Mouse (Mus musculus) embryo, embryonic 11 days (tissue): Measurements from ENCODE around the gene Mthfd1l.
A peak's percentile ranks its signal among the peaks of the same experiment; 100 is the strongest.
"Not testable (repeated sequence)": the region's sequence is repeated elsewhere in the genome, so short reads cannot be mapped to it uniquely, and the experiment has no call there.

Source experiments
- DNase-seq: peaks from one replicate; pipeline ENCODE4 v3.0.0-alpha.2; 2015

Mthfd1l gene

GRCm38 (mm10) chr10:4159541-4160090, 186.7 kb downstream of the Mthfd1l start:
- DNase-seq = no peak

GRCm38 (mm10) chr10:4160242-4160785, 187.4 kb downstream of the Mthfd1l start:
- no peak for DNase-seq

GRCm38 (mm10) chr10:4162049-4162448, 189.1 kb downstream of the Mthfd1l start:
- no peak for DNase-seq

DNA sequence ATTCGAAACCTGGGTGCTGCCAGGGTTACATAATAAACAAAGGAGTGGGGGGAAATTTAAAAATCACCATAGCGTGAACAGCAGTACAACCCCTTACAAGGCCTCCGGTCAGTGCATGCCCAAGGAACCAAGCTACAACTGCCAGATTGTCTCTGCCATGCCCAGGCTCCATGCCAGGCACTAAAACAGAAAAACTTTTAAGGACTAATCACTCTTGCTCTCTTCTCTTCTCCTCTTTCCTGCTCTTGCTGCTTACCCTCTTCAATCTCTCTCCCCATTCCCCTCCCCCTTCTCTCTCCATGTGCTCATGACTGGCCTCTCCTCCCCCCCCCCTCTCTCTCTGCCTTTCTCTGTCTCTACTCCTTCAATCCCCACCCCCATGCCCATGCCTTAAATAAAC, 190.1 kb downstream of the Mthfd1l start:
- DNase-seq = no peak

DNA sequence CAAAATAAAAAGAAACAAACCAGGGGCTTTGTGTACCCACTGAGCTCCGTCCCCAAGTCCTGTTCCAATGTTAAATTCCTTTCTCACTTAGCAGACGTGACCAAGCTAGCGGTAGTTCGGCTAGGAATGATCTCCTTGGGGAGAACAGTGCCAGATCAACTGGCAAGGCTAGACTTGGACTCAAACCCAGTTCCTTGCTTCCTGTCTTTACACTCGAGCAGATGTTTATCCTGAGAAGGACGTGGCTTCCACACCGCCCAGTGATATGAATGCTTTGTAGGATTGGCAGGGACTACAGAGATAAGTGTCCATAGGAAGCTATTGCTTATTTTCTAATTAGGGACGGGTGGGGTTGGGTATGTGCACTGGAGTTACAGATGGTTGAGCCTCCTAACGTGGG, 191.8 kb downstream of the Mthfd1l start:
- no peak for DNase-seq

GRCm38 (mm10) chr10:4168222-4168798, 195.4 kb downstream of the Mthfd1l start:
- no peak for DNase-seq

DNA sequence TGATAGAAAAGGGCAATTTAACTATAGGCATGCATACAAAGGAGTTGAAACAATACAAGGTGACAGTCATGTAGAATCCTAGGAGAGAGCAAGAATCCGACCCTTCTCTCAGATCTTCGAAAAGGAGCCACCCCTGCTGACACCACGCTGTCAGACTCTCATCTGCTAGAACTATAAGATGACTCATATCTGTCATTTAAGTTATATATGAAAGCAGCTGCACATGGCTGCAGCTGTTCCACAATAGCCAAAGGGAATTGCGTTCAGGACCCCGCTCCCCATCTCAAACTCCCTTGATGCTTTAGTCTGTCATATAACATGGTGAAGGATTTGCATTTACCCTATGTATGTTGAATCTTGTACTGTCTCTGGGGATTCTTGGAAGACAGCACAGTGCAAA, 201.3 kb downstream of the Mthfd1l start:
- DNase-seq = no peak

DNA sequence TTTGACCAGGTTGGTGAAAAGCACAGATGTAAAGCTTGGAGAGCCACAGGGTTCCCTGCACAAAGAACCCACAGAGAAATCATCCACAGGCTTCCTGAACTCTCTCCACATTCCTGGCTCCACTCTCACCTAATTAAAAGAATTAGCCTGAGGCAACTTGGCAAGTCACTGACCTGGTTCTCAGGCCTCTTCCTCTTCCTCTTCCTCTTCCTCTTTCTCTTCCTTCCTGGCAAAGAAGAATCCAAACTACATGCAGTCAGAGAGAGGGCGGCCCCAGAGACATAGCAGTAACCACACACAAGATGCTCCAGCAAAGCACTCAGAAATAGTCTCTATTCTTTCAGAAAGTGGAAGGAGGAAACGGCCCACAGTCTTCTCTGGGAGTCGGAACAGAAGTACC, 201.8 kb downstream of the Mthfd1l start:
- no peak for DNase-seq

DNA sequence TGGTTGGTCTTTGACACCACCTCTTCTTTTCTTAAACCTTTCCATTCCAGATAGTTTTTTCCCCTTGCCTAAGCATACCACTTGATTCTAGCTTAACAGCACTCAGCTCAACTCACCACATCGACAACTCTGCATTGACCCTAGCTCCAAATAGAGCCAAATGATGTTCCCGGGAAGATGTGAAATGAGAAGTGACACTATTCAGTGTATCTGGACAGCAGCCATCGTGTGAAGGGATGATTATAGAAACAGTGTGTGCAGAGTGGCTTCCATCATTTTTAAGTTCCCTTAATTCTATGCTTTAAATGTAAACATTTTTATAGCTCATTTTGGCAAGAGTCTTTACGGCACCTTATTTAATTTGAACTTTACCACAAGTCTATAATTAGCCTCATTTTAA, 204.4 kb downstream of the Mthfd1l start:
- DNase-seq = no peak

DNA sequence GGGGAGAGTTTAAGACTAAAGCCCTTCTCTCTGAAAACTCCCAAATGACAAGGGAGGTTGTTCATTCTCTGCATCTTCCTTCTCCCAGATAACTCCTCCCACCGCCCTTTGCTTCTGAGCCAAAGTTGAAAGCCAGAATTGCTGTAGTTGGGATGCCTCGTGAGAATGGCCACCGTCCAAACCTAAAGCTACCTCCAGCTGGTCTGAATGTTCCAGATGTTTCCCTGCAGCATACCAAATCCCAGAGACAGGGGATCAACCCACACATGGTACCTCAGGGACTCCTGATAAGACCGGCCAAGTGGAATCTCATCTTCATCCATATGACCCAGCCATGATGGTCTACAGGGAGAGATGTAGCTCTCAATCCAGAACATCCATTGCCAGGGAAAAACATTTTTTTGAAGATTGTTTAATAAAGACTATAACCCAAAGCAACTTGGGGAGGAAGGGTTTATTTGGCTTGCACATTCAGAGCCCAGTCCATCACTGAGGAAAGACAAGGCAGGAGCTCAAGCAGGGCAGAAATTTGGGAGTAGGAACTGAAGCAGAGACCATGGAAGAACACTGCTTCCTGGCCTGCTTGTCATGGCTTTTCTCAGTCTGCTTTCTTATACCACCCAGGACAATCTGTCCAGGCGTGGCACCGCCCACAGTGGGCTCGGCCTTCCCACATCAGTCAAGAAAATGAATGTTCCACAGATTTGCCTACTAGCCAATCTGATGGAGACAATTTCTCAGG, 206.3 kb downstream of the Mthfd1l start:
- DNase-seq = no peak

DNA sequence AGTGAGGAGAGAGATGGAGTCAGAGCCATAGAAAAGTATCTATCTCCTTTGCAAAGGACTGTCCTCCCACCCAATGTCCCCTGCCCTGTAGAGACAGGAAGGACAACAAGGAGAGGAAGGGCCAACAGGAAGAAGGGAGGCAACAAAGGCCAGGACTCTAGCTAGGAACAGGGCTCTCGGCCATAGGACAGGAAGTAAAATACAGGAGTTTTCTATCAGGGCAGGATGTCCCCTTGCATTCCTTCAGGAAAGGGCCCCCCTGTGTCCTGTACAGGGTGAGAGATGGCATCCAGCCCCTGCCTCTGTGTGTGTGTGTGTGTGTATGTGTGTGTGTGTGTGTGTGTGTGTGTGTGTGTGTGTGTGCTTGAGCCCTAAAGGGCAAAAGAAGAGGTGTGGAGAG, 209.0 kb downstream of the Mthfd1l start:
- no peak for DNase-seq

DNA sequence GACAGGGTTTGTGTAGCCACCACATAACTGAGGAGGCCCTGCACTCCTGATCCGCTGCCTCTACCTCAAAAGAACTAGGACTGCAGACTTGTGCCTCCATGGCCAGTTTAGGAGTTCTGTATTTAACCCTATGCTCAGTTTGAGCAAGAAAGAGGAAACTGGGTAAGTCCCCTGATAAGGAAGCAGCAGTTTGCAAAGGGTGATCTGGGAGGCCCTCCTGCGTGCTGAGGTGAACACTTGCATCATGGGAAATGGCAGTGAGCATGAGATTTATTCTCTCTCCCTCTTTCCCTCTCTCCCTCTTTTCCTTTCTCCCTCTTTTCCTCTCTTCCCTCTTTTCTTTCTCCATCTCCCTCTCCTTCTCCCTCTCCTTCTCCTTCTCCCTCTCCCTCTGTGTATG, 209.5 kb downstream of the Mthfd1l start:
- no peak for DNase-seq

DNA sequence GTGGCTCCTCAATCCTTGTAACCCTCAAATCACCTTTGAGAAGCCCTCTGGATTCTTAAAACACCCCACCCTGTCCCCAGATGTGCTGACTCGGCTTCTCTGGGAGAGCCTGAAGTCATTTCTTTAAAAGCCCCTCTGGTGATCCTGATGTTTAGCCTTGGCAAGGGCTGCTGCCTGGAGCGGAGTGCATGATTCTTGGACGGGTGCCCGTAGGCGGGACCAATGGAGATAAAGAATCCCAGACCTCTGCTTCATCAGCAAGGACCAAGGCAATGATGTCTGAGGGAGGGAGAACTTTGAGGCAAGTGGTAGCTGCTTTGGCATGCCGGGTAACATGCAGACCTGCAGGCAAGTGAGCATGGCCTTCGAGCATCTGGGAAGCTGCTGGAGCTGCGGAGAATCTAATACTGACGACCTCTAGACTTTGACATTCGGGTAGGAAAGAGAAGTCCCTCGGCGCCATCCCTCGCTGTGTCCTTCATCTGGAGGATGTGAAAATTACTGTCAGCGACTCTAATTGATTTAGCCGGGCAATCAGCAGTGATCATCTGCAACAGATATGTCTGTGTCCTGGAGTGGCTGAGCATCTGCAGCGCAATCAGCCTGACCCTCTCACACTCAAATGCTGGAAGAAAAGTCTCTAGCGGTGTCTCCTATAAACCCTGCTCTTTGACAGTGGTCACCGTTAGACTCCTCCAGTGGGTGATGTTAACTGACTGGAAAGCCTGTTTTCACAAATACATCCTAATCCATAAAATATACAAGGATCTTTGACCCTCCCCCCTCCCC, 215.9 kb downstream of the Mthfd1l start:
- DNase-seq = no peak

DNA sequence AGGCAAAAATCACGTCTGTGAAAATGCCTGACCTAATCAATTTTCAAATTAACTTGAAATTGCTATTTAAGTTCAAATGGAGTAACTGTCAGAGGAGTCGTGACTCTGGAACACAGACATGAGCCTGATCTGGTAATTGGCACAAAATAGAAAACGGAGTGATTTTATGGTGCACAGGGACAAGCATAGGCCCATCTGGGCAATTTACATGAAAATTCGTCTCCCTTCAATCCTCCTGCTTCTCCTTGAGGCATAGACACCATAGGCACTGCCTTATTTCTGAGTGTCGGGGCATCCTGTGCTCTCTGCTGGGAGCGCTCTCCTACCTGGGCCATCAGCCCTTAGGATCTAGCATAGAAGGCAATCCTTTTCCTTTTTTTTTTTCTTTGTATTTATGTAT, 216.5 kb downstream of the Mthfd1l start:
- DNase-seq = no peak

DNA sequence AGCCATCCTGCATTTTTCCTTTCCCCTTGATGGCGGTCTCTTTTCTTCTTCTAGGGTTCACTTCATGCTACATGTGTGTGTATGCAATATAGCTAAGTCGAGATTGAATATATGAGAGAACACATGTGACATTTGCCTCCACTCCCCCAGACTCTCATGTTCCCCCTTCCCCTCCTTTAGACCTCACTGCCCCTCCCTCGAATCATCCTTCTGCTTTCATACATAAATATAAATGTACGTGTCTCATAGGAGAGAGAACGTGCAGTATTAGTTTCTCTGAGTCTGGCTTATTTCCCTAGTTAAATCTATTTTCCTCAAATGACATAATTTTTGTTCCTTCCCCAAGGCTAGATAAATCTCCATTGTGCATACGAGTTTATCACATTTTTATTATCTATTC, 226.1 kb downstream of the Mthfd1l start:
- no peak for DNase-seq

GRCm38 (mm10) chr10:4199926-4200325, 227.0 kb downstream of the Mthfd1l start:
- no peak for DNase-seq

DNA sequence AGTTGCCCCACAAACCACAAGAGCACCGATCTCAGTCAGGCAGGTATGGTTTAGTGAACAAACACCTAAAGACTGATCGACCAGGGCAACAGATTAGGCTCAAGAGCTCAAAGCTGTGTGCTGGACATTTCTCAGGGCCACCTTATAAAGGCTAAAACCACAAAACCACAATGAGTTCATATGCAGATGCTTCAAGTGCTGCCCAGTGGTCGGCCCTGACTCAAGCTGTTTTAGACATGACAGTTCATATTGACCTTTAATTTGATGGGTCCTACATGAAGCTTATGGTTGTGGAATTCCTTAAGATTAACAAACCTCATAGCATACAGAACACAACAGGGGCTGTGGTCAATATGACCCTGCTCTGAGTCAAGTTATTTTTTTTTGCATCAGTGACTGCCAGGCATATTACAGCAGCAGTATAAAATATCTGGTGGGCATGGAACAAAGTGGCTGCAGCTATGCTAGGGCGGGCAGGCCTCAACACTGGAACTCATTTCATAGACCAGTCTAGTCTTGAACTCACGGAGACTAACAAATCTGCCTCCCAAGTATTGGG, 227.7 kb downstream of the Mthfd1l start:
- DNase-seq = no peak

- no peak for DNase-seq
These were observed 228.2 kb downstream of the Mthfd1l start for GRCm38 (mm10) chr10:4201141-4201540.

- DNase-seq = not testable (repeated sequence)
These were observed 230.7 kb downstream of the Mthfd1l start for GRCm38 (mm10) chr10:4203651-4204050.

DNA sequence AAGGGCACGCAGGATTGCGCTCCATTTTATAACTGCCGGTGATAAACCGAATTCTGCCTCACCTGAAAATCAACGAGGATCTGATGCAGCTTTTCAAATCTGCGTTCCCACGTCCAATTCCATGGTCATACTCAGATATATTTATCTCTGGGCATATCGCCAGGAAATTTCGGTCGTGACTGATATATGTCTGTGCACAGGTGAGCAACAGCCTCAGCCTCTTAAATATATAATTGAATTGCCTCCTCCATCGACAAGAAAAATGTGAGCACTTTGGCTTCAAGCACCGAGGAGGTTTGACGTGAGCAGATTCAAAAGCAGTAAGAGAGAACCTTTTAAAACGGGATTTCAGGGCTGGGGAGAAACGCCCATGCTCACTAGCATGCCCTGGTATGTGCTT, 236.1 kb downstream of the Mthfd1l start:
- no peak for DNase-seq

DNA sequence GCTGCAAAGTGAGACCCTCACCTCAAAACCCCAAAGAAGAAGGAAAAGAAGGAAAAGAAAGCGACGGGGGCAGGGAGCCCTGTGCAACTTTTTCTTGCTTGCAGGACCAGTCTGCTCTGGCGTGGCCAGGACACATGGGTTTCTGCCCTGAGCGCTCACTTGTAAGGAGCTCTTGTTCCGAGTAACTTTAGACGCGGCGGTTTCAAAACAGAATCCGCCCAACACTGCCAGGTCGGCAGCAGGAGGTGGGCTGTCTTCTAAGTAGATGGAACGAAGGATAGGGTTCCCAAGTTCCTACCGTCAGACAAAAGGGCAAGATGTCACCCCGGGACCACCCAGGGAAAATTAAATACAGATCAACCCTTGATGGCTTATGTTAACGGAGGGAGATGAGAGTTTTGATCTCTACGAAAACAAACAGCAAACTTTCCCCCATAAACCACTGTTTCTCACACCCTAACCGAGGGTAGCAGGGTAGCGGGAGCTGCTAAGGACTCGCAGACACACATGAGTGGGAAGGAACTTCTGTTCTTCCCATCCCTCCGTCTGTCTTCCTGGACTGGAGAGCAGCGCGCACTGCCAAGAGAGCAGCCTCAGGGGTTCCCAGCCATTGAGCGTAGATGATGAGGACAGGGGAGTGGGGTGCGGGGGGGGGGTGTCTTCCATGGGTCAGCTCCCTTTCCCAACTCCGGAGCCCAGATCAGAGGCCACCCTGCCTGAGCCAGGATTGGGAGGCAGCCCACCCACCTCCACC, 237.6 kb downstream of the Mthfd1l start:
- DNase-seq = peak; percentile 70

- DNase-seq = no peak
These were observed 238.1 kb downstream of the Mthfd1l start for GRCm38 (mm10) chr10:4211067-4211447.
